Mouse (Mus musculus) myocyte (in vitro differentiated cells): ENCODE measurements around the gene Avpr1b.

ENCODE experiments used
- CEBPB ChIP-seq: IDR thresholded peaks from 2 replicates; pipeline ENCODE4 v1.6.1; 2011; ENCODE audit warnings: mild to moderate bottlenecking, moderate library complexity; ENCODE audit not compliant: poor library complexity, insufficient read depth, severe bottlenecking
- E2F4 ChIP-seq: IDR thresholded peaks from one replicate; pipeline ENCODE4 v1.6.1; 2011; ENCODE audit warnings: mild to moderate bottlenecking, control low read depth, moderate library complexity; ENCODE audit not compliant: insufficient read depth
- MAX ChIP-seq: IDR thresholded peaks from one replicate; pipeline ENCODE4 v1.6.1; 2011; ENCODE audit warnings: low read depth, mild to moderate bottlenecking, control low read depth
- MYOD1 ChIP-seq, 3 experiments: IDR thresholded peaks; one replicate each; pipeline ENCODE4 v1.6.1; 2011; ENCODE audit warnings: control low read depth in 2 of 3, low read depth in 2 of 3, mild to moderate bottlenecking in 2 of 3, moderate library complexity in 1 of 3; ENCODE audit not compliant: insufficient read length in 2 of 3, control insufficient read depth in 1 of 3
- MYOG ChIP-seq, 3 experiments: IDR thresholded peaks; one replicate each; pipeline ENCODE4 v1.6.1; 2011; ENCODE audit warnings: control low read depth in 2 of 3, low read depth in 2 of 3, mild to moderate bottlenecking in 2 of 3; ENCODE audit not compliant: insufficient read length in 2 of 3, control insufficient read depth in 1 of 3, insufficient read depth in 1 of 3
- POLR2A ChIP-seq: IDR thresholded peaks from one replicate; pipeline ENCODE4 v1.6.1; 2011; ENCODE audit warnings: low read depth, mild to moderate bottlenecking, control low read depth, moderate library complexity; ENCODE audit not compliant: insufficient read length
- POLR2AphosphoS2 ChIP-seq: IDR thresholded peaks from one replicate; pipeline ENCODE4 v1.6.1; 2011; ENCODE audit warnings: low read depth, control low read depth; ENCODE audit not compliant: insufficient read length
- SRF ChIP-seq: IDR thresholded peaks from one replicate; pipeline ENCODE4 v1.6.1; 2011; ENCODE audit warnings: low read depth; ENCODE audit not compliant: control insufficient read depth, insufficient read length
- TCF12 ChIP-seq: IDR thresholded peaks from one replicate; pipeline ENCODE4 v1.6.1; 2011; ENCODE audit warnings: mild to moderate bottlenecking, control low read depth; ENCODE audit not compliant: poor library complexity, insufficient read depth, severe bottlenecking
- TCF3 ChIP-seq: IDR thresholded peaks from one replicate; pipeline ENCODE4 v1.6.1; 2011; ENCODE audit warnings: low read depth, control low read depth; ENCODE audit not compliant: insufficient read length
- USF1 ChIP-seq: IDR thresholded peaks from one replicate; pipeline ENCODE4 v1.6.1; 2011; ENCODE audit warnings: low read depth, mild to moderate bottlenecking, control low read depth, moderate library complexity

GRCm38 (mm10) chr1:131659512-131660085 lies 60.6 kb downstream of the Avpr1b start:
- TF ChIP-seq POLR2A (no peak), E2F4 (no peak), POLR2AphosphoS2 (no peak), TCF12 (no peak), MYOD1 (IDR thresholded peaks at IDR 0.05; ENCODE audit: control insufficient read depth in 1 of 3, insufficient read length in 2 of 3, low read depth in 2 of 3) (peak; percentile 14 to 59 (median 22)), MYOG (IDR thresholded peaks at IDR 0.05; ENCODE audit: control insufficient read depth in 1 of 3, insufficient read depth in 1 of 3, insufficient read length in 2 of 3, low read depth in 2 of 3) (no peak), USF1 (no peak), SRF (no peak), MAX (no peak), CEBPB (no peak), TCF3 (no peak)
